Mouse (Mus musculus): Measurements from ENCODE around the gene Rbm7.
"Not testable (repeated sequence)": the region's sequence is repeated elsewhere in the genome, so short reads cannot be mapped to it uniquely, and the experiment has no call there.

Gene Rbm7

GRCm38 (mm10) chr9:48480411-48481213, 14.5 kb downstream of the Rbm7 start, which contains the start of gene Rexo2:
TSS of gene Rexo2 (minus strand) at chr9:48480623.
- DNase-seq (ENCODE audit: low spot score): peak; percentile 93

GRCm38 (mm10) chr9:48479838-48480410, 15.2 kb downstream of the Rbm7 start:
- DNase-seq (ENCODE audit: low spot score): peak; percentile 20

- DNase-seq (ENCODE audit: low spot score): no peak
These were observed 16.3 kb downstream of the Rbm7 start for GRCm38 (mm10) chr9:48478808-48479207.

DNA sequence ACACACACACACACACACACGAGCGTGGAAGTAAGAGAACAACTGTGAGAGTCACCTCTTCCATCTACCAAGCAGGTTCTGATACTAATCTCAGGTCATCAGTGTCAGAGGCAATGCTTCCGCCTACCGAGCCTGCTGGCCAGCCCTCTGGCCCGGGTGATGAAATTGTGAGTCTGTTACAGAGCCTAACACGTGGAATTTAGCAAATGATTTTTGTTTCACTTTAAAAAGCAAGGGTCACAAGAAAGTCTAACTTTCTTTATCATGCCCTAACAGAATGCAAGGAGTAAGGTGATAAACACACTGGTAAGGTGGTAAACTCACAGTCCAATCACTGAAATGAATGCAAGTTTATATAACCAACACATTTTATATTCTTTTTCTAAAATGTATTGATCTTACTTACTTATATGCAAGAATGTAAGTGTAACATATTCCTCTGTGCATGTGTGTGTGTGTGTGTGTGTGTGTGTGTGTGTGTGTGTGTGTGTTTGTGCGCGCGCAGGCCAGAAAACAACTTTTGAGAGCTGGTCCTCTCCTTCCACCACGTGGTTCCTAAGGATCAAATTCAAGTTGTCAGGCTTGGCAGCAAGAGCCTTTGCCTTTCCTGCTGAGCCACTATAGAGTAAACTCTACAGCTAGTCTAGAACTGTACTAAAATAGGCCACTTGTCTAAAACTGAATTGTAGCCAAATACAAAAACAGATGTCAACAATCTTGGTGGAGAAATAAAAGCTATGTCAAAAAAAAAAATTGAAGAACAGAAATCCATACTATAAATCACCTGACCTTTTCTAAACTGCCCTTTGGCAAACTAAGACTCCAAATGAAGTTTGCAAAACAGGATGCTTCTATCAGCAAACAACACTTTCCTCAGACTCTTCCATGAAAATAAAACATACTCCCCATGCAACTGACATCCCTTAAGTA, 18.6 kb downstream of the Rbm7 start:
- no peak for DNase-seq (ENCODE audit: low spot score)

DNA sequence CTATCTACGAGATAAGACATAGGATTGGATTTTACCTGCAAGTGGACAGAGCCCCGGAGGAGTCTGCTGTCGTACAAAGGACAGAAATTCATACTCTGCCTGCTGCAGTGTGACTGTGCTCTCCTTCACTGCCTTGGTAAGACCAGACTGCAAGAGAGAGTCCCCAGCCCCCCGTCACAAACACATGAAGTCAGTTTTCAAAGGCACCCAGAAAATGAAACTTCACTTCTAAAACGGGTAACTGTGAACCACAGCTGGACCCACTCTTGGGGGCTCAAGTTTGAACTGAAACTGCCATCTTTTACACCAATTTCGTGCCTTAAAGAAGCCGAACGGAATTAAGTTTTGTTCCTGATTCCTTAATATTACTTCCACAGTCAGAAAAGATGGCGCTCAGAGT, 20.7 kb downstream of the Rbm7 start:
- DNase-seq (ENCODE audit: low spot score): no peak

DNA sequence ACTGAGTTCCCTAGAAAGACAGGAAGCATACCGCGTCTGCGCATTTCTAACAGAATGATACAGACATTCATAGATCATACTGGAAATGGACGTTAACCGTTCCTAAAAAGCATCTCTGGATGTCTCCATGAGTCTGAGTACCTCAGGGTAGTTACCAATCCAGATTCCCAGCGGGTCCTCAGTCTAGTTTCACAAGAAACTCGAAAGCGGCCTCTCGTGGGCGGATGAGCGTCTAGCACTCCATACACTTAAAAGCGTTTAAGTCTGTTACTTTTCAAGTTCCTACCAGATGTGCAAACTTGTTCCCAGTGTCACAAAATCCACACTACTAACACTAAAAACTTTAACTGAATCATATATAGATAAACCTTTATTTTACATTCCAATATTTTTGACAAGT, 22.0 kb downstream of the Rbm7 start:
- no peak for DNase-seq (ENCODE audit: low spot score)

GRCm38 (mm10) chr9:48472441-48473025, 22.6 kb downstream of the Rbm7 start:
- DNase-seq (ENCODE audit: low spot score): no peak

DNA sequence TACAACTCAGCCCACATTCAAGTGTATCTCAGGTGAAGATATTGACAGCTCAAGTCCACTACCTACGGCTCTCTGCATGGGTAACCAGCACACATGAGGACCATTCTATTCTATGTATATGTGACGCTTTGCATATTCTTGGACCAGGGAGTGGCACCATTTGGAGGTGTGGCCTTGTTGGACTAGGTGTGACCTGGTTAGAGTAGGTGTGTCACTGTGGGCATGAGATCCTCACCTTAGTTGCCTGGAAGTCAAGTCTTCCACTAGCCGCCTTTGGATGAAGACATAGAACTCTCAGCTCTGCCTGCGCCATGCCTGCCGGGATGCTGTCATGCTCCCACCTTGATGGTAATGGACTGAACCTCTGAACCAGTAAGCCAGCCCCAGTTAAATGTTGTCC, 27.6 kb downstream of the Rbm7 start:
- DNase-seq (ENCODE audit: low spot score): not testable (repeated sequence)

GRCm38 (mm10) chr9:48466804-48467203, 28.3 kb downstream of the Rbm7 start:
- DNase-seq (ENCODE audit: low spot score): peak; percentile 74

GRCm38 (mm10) chr9:48465671-48466070, 29.4 kb downstream of the Rbm7 start:
- no peak for DNase-seq (ENCODE audit: low spot score)

GRCm38 (mm10) chr9:48461545-48461944, 33.6 kb downstream of the Rbm7 start:
- no peak for DNase-seq (ENCODE audit: low spot score)

- DNase-seq (ENCODE audit: low spot score): no peak
These were observed 34.4 kb downstream of the Rbm7 start for GRCm38 (mm10) chr9:48460720-48461119.

GRCm38 (mm10) chr9:48459391-48459790, 35.7 kb downstream of the Rbm7 start:
- DNase-seq (ENCODE audit: low spot score): no peak

GRCm38 (mm10) chr9:48458879-48459278, 36.2 kb downstream of the Rbm7 start:
- DNase-seq (ENCODE audit: low spot score): no peak

- no peak for DNase-seq (ENCODE audit: low spot score)
These were observed 39.1 kb downstream of the Rbm7 start for GRCm38 (mm10) chr9:48455961-48456360.

DNA sequence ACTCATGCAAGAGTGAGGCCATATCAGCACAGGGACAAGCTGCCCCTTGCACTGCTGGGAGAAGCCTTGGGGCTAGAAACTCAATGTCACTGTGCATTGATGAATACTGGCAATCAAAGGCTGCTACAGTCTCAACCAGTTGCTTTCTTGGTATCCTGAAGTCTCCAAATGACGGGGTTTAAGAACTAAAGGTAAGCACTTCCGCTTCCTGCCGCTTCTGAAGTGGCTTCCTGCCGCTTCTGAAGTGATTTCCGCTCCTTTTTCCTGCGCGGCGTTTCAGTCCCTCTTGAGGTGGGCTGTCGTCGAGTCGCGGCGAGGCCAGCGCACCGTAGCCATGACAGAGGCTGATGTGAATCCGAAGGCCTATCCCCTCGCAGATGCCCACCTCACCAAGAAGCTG, 45.0 kb downstream of the Rbm7 start:
- no peak for DNase-seq (ENCODE audit: low spot score)

- peak; percentile 73 for DNase-seq (ENCODE audit: low spot score)
These were observed 47.3 kb downstream of the Rbm7 start for GRCm38 (mm10) chr9:48447783-48448209.

DNA sequence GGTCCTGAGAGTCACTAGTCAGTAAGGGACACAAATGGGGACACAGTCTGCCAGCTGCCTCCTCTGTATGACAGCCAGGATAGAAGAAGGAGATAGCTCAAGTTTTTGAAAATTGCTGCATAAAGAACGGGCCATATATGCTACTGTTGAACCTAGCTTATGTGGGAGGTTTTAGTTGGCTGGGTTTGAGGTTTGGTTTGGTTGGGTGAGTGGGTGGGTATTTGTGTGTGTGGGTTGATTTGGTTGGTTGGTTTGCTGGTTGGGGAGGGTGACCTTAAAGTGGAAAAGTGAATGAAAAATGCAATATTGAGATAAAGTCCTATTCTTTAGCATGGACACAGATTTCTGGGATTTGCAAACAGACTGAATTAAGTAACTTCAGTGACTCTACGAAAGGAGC, 50.3 kb downstream of the Rbm7 start:
- DNase-seq (ENCODE audit: low spot score): no peak

DNA sequence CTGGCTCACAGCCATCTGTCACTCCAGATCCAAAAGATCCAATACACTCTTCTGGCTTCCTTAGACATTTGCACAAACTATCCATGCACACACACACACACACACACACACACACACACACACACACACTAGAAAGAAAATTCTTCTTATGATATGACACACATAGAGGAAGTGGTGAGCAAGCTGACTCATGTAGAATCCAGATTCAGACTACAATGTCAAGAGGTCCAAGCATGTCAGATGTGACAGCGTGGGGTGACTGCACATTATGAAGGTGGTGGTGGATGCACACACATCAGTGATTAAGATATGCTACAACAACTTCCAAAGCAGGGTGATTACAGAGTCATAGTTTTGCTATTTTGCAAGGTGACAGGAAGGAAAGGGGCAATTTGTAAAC, 51.2 kb downstream of the Rbm7 start:
- DNase-seq (ENCODE audit: low spot score): no peak
